Mouse (Mus musculus): ENCODE data around the gene Tmem185b.

Tmem185b gene

DNA sequence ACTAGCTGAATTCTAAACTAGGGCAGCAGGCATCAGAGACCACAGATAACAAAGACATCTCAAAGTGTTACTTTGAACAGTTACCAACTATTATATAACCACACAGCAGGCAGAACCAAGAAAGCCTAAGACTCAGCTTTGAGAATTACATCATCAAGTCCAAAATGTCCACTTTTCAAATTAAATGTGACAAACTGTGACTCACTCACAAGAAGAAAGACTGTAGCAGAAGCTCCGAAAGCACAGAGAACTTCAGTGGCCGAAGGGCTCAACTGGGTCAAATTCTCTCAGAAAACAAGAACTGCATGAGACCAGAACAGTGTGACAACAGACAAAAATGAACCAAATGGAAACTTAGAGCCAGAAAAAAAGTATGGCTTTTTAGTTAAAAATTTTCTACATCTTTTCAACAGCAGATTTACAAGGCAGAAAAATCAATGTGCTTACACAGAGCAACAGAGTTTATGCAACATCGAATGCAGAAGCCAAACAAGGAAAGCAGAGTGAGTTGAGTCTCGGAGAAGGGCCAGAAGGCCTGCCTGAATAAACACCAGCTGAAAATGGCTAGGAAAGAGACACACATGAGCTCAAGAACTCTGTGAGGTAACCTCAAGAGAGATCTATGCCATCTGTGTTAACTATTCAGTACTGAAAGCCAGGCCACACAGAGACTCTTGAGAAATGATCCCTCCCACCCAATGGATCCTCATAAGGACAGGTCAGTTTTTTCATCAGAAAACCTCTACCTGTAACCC is 31.9 kb downstream of the Tmem185b start:
- in situ Hi-C loops (cut with MboI; ENCODE audit: low pct_unique_long_range_greater_than_20kb in 1 of 2, low sequenced_read_pairs in 2 of 2, unreplicated experiment in 1 of 2): loop anchor here in 1 of 2 experiments (10.0 kb wide), 1 partner anchor 117 kb away; no protein-coding TSS in a partner anchor

DNA sequence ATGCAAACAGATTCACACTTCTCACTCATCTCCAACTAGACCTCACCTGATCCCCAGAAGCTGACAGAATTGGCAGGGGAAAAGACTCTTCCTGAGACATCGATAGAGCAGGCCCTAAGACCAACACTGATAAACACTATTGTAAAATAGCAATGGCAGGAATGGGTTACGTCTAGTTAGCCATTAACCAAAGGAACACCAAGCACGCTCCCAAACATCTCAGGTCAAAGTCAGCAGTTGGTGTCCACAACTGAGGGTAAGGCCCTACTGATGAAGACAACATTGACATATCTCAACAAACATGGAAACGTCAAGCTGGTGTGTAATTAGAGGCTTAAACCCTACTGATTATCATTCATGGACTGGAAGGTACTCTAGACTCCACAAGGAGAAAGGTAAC is 39.6 kb downstream of the Tmem185b start:
- in situ Hi-C loops (cut with MboI; ENCODE audit: low pct_unique_long_range_greater_than_20kb in 1 of 2, low sequenced_read_pairs in 2 of 2, unreplicated experiment in 1 of 2): no loop called here

DNA sequence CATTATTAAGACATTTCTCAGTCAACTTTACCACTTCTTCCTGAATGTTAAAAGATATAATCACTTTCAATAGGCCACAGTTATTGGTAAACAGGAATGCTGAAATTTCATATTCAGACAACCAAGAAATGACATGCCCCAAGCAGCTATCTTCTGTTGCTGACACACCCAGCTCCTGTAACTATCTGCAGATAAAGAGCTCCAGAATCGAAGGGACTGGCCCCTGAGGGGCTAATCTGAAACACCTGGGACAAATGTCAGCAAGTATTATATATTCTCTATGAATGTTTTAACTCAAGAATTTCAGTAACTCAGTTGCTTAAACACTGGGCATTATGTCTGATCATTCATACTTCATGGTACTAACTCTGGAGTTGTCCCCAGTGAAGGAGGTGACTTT is 44.2 kb downstream of the Tmem185b start:
- in situ Hi-C loops (cut with MboI; ENCODE audit: low pct_unique_long_range_greater_than_20kb in 1 of 2, low sequenced_read_pairs in 2 of 2, unreplicated experiment in 1 of 2): no loop called here

All from mouse embryonic stem cell (cell line).